Mouse (Mus musculus) gastrocnemius, postnatal 4 days (tissue): ENCODE measurements around the gene Heatr4. TPM values are rescaled to one million over a fixed set of nuclear protein-coding genes. Genes with fewer than 3 reads are reported as not detected.
"Not testable (repeated sequence)": the region's sequence is repeated elsewhere in the genome, so short reads cannot be mapped to it uniquely, and the experiment has no call there.

Experiments used
- DNase-seq, 2 experiments: peaks; one replicate each; pipeline ENCODE4 v3.0.0; 2021 to 2022; ENCODE audit warnings: low spot score in 2 of 2, mixed read lengths in 2 of 2
- long read RNA-seq, 2 experiments: library from polyadenylated mRNA; stranded (forward); transcript quantifications; one replicate each; pipeline ENCODE4 v2.0.0; 2021
- total RNA-seq, 2 experiments: library from RNA; stranded (reverse); gene quantifications; 2 replicates each; pipeline ENCODE4 v1.2.3; 2021

Gene Heatr4
- not detected for total RNA-seq
- long read RNA-seq, experiment 1, result 0 reads
- long read RNA-seq, experiment 2, result 0 reads

DNA sequence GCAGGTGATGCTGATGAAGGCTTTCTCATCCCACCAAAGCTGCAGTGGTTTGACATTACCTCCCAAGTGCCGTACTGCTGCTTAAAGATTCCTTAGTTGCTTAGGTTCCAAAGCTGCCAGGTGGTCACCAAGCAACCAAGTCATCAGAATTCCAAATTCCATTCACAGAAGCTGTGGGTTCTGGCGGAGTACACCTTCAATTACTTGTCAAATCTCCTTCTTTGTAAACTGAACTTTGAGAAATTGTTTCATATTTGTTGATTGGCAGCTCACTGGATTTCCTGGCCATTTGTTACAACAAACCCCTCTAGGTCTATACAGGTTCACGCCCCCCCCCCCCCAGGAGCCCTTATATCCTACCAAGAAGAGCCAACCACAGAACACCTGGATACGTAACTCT is at the start of gene Heatr4:
TSS of gene Heatr4 (minus strand) at position 101 of the 400 bp plus-strand sequence.
- no peak for DNase-seq

DNA sequence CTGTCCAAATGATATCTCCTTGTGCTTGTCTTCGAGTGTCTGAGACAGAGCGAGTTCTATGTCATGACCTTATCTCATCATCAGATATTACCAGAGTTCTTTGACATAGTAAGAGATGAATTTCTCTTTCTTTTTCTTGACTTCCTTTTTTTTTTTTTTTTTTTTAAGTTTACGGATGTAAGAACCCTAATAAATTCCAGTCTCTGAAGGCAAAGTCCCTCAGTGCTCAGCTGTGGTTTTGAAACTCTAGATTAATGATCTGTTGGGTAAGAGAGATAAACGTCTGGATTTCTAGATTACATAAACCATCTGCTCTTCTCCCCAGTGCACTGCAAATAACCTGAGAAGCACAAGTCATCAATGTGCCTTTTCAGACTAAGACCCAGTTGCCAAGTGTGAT is 49.5 kb upstream of the Heatr4 start:
- no peak for DNase-seq

- not testable (repeated sequence) for DNase-seq
Observed at GRCm38 (mm10) chr12:84033302-84033701, 48.6 kb upstream of the Heatr4 start.

GRCm38 (mm10) chr12:84032854-84033253 is 48.2 kb upstream of the Heatr4 start:
- no peak for DNase-seq

DNA sequence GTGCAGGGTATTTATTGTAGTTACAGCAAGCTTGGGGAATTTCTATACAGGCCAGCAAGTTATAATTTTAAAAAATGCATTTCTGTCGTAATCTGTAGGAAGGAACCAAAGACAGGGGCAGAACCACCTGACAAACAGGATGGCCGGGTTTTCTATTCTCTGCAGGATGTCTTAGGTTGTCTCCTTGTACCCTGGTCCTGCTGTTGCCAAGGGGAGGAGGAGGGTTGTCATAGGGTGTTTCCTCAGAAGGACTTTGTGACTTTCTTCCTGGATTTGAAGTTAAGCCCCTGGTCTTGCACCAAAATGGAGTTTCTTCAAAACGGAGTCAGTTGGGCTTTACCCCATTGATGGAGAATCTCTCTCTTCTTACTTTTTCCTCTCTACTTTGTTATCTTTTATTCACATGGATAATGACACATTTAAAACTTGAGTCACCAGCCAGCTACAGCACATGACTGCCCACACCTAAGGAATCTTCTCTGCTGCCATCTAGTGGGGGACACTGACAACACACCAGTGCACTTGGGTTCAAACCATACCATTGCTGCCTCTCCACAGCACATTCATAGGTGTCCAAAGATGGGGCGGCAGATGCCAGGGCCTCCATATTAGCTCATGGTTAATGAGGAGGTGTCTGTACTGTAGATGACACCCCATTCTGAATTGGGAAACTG is 46.1 kb upstream of the Heatr4 start:
- DNase-seq, result peak; percentile 44 to 71

DNA sequence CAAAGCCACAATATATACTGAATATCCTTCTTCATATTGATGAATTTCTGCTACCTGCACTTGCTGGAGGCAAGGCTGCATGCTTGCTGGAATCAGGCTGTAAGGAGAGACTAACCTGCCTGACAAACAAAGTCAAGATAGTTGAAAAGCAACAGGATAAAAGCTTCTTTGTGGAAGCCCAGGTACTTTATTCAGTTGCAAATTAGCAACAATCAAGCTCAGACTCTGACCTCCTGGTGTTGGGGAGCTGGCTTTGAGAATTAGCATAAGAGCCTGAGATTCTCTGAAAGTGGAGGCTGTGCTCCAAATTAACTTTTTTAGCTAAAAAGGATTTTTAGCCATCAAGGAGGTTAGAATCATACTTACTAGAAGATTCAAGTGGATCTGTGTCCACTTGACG is 44.4 kb upstream of the Heatr4 start:
- not testable (repeated sequence) for DNase-seq

GRCm38 (mm10) chr12:84028328-84028727 is 43.7 kb upstream of the Heatr4 start:
- not testable (repeated sequence) for DNase-seq

GRCm38 (mm10) chr12:84025888-84026287 is 41.2 kb upstream of the Heatr4 start:
- DNase-seq, result no peak

DNA sequence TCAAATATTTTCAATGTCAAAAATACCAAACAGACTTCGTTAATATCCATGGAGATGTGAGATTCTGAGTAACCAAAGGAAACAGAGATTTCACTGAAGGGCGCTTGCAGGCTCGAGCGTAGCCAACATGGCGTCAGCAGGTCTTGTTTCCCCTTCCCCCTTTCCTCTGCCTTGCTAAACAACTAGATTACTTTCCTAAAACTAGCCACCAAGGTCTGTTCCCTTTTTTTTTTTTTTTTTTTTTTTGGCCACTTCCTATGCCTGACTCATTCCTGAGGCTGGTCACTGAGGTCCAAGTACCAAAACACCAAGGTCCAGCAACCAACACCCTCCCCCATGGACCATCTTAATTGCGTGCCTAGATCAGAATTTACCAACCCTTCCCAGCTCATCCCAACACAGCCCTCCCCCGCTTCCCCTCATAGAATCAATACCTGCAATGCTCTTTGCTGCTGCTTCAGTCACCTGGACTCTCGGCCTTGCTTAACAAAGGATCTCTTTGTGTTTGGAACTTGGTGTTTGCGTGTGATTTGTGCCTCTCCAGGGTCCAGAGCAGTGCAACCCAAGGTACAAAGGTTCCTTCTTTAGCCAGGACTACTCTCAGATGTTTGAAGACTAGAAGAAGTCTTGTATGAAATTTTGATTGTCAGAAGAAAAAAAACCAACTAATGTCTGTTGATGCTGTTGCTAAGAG is 38.5 kb upstream of the Heatr4 start:
- DNase-seq, result no peak

DNA sequence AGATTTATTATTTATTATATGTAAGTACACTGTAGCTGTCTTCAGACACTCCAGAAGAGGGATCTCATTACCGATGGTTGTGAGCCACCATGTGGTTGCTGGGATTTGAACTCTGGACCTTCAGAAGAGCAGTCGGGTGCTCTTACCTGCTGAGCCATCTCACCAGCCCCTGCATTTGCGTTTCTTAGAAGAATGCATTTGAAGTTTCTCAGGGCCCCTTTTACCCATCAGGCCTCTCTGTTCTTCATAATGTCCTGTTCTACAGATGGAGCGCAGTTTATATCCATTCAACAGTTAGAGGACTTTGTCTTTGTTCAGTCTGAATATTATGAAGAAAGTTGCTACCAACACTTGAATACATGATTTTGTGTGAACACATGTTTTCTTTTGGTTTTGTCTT is 37.6 kb upstream of the Heatr4 start:
- DNase-seq, result not testable (repeated sequence)

DNA sequence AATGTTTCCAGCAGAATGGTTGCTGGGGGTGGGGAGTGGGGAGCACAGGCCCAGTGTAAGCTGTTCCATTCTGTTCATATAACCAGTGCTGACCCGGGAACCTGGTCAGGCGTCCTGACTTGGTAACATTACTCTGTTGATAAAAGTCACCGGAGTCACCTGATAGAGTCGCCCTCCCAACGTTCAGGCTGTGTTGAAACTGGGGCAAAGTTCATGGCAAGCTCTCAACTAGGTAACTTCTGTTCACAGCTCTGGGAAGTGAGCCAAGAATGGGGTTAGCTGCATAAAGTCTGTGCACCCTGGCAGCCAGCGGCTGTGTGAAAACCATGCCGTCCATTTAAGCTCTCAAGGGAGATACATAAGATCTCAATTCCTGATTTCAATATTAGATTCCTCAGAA is 35.9 kb upstream of the Heatr4 start:
- DNase-seq, result peak in 1 of 2 experiments; percentile 44

- DNase-seq, result no peak
Observed at GRCm38 (mm10) chr12:84013701-84014100, 29.0 kb upstream of the Heatr4 start.

GRCm38 (mm10) chr12:84013130-84013529 is 28.5 kb upstream of the Heatr4 start:
- DNase-seq, result no peak

DNA sequence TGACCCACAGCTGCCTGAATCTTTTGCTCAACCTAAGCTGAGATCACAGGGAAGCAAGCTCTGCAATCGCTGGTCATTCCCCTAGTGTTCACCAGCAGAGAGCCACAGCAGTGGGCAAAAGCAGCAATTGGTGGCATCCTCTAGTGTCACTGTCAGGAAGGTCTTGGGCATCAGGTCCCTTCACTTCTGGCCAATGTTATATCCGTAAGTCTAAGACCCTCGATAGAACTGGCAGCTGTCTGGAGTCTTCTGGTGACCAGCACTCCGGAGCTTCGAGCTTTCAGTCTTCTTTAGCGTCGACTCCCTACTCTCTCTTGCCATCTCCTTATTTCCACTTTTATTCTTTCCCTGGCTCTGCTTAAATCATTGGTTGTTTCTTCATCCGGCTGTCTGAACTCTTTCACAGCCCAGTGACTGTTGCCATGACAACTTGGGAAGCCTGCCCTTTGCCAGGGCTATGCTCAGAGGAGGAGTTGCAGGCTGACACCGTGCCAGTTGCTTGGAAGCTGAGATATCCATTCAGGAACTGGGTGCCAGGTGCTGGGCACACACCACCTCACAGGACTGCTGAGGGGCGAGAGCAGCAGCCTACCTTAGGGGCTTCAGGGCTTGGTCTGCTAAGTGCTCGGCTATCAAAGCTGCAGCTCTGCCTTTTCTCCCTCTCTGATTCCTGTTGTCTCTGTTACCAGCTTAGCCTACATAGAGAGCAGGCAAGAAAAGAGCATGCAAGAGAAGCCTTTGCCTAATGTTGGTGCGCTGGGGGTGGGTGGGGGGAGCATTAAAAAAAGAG is 26.8 kb upstream of the Heatr4 start:
- DNase-seq, result peak in 1 of 2 experiments; percentile 65

DNA sequence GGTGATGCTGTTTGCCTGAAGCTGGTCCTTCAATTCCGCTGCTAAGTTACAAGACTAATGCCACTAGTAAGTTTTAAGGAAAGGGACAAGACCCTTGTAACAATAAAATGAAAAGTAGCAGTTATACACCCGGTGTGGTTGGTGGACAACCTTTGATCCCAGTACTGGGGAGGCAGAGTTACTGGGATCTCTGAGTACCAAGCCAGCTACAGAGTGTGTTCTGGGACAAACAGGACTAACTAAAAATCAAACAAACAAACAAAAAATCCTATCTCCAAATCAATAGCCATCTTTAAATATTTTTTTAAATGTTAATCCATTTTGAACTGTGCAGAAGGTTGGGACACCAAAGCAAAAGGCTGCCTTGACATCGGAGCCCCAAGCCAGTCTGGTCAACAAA is 25.5 kb upstream of the Heatr4 start:
- no peak for DNase-seq

- peak; percentile 27 to 69 for DNase-seq
Observed at GRCm38 (mm10) chr12:84009171-84009965, 24.7 kb upstream of the Heatr4 start, which contains the start of gene Acot1. Acot1 (plus strand) TSS chr12:84009490.

- no peak for DNase-seq
Observed at GRCm38 (mm10) chr12:84008729-84009128, 24.1 kb upstream of the Heatr4 start.

- no peak for DNase-seq
Observed at GRCm38 (mm10) chr12:84008251-84008650, 23.6 kb upstream of the Heatr4 start.

- DNase-seq, result no peak
Observed at GRCm38 (mm10) chr12:84003866-84004265, 19.2 kb upstream of the Heatr4 start.

- no peak for DNase-seq
Observed at GRCm38 (mm10) chr12:84000418-84000817, 15.8 kb upstream of the Heatr4 start.

DNA sequence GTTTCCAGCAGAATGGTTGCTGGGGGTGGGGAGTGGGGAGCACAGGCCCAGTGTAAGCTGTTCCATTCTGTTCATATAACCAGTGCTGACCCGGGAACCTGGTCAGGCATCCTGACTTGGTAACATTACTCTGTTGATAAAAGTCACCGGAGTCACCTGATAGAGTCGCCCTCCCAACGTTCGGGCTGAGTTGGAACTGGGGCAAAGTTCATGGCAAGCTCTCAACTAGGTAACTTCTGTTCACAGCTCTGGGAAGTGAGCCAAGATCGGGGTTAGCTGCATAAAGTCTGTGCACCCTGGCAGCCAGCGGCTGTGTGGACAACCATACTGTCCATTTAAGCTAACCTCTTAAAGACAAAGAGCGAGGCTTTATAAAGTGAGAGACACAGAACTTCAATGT is 14.6 kb upstream of the Heatr4 start:
- DNase-seq, result peak in 1 of 2 experiments; percentile 41
